Mouse (Mus musculus) layer of hippocampus, postnatal 10 days (tissue): Measurements from ENCODE around the gene Mettl13. TPM values are rescaled to one million over a fixed set of nuclear protein-coding genes. Genes with fewer than 3 reads are reported as not detected.

Experiments used
- DNase-seq, 2 experiments: peaks; one replicate each; pipeline ENCODE4 v3.0.0; 2021; ENCODE audit warnings: low spot score in 2 of 2
- long read RNA-seq: library from polyadenylated mRNA; stranded (forward); transcript quantifications from one replicate; pipeline ENCODE4 v2.0.0, GENCODE M21; 2023
- total RNA-seq, 2 experiments: library from RNA; stranded (reverse); gene quantifications; 2 replicates each; pipeline ENCODE4 v1.2.3; 2021

Mettl13 gene
- total RNA-seq, result 10 to 100 TPM; 11.6 to 16.1 TPM
- long read RNA-seq, full-length matches to known transcripts, result 1 of 2 reads
- long read RNA-seq, partial matches to known transcripts, result 1 of 2 reads
- long read RNA-seq, other reads (novel, unspliced or antisense), result 0 of 2 reads

DNA sequence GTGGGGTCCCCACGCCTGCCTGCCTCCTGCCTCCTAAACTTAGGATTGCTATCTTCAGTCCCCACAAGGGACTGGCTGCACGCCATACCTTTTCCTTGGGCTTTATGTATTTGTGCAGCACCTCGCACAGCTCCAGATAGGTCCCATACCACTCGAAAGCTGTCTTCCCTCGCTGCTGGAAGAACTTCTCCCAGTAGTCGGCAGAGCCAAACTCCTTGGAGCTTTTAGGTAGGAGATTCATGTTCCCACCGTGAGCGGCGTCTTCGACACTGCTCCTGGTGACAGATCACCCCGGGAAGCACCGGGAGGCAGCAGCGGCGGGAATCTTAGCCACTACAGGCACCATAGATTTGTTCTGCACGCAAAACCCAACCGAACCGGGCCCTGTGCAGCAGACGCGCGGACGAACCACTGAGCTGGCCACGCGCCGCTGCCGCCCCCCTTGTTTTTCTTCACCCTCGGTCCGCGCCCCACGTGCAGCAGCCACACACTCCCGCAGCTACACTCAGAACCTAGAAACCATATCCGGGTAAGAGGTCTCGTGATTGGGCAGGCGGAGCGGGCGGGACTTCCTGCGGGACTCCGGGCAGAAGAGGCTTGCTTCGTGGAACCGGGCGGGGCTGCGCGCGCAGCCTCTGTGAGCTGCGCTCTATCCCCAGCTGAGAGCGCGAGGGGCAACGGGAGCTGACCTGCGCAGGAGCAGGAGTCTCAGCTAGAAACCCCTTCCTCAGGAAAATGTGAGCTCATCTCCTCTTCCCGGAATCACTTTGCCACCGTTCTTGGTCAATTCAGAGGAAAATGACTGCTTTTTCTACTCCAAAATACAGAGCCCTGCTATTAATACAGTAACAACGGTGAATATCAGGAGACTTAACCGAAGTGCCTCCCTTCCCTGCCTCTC lies at the start of gene Mettl13:
Gene Mettl13, minus strand, starts transcription at position 536 of the 901 bp plus-strand sequence.
- DNase-seq, result peak; percentile 78 to 86

GRCm38 (mm10) chr1:162597379-162598102 lies 49.2 kb upstream of the Mettl13 start:
- DNase-seq, result no peak

DNA sequence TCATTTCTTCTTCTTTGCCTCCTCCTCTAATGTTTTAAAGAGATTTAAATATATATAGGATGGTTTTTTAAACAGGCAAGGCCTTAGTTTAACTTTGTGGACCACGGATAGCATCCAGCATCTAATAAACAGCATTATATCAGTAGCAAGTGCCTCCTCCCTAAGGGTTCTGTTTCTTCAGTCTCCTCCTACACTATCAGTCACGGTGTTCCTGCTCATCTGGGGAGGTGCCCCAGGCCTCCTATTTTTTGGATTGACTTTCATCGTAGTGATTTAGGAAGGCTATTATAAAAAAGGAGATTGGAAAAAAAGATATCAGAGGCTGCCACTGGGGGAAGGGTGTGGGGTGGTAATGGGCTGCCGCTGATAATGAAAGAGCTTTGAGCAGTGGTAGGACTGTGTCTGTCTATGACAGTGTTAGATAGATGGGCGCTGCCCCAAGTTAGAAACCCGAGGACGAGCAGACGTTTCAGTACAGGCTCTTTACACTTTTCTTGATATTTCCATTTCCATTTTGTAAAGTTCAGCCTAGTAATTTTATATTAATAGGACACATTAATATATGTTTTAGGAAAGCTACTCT lies 42.2 kb upstream of the Mettl13 start:
- DNase-seq, result no peak

- DNase-seq, result peak in 1 of 2 experiments; percentile 20
These were observed 41.1 kb upstream of the Mettl13 start for GRCm38 (mm10) chr1:162589443-162589842.

DNA sequence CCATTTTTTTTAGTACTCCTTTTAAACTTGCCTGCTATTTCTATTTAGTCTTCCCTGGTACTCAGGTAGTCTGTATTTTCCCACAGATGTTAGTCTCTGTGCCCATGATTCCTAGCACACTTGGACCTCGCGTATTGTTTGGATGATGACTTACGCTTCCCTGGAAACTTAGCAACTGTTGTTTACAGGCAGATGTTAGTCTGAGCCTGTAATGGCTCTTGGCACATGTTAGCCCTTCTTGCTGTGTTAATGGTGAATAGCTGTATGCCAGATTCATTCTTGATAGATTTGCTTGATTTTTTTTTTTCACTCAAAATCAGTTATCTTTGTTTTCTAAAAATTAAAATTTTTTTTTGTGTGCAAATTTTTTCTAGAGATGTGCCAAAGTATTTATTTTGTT lies 40.3 kb upstream of the Mettl13 start:
- no peak for DNase-seq

DNA sequence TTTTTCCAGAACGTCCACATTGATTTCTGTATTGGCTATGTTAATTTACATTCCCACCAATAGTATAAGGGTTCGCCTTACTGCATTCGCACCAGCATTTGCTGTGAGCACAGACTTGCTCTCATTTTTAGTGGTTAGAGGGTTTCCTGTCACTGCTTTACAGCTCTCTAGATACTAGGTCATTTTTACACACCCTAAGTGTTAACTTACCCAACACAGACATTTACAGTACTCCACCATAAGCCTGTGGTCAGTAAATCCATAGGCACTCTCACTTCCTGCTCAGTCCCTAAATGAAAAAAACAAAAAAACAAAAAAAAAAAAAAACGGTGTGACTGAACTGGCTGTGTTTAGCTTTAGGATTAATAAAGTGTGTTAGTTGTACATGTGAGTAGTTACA lies 37.9 kb upstream of the Mettl13 start:
- no peak for DNase-seq

DNA sequence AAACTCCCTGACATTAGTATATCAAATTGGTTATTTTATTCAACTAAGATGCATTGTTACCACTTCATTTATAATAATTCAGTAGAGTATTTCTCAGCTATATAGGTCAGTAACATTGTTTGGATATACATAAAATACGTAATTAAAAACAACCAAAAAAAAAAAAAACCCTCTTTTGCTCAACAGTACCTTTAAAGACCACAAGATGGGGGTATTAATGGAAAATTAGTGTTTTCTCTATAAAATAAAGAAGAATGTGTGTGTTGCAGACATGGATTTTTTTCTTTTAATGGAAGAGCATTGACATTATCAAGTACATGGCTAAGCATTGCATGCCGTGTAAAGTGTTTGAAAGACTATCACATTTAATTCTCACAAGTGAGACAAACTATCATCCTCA lies 34.5 kb upstream of the Mettl13 start:
- no peak for DNase-seq

DNA sequence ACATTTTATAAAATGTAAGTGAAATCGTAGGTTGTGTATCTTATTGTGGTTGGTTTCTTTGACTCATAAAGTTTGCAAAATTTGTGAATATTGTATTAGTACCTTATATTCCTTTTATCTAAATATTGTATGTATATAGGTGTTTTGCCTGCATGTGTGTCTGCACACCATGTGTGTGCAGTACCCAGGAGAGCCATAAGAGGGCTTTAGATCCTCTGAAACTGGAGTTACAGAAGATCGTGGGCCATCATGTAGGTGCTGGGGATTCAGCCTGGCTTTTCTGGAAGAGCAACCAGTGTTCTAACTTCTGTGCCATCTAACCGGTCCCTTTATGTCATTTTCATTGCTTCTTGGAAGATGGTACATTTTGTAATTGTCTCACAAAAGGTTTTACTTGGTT lies 26.7 kb upstream of the Mettl13 start:
- DNase-seq, result no peak

DNA sequence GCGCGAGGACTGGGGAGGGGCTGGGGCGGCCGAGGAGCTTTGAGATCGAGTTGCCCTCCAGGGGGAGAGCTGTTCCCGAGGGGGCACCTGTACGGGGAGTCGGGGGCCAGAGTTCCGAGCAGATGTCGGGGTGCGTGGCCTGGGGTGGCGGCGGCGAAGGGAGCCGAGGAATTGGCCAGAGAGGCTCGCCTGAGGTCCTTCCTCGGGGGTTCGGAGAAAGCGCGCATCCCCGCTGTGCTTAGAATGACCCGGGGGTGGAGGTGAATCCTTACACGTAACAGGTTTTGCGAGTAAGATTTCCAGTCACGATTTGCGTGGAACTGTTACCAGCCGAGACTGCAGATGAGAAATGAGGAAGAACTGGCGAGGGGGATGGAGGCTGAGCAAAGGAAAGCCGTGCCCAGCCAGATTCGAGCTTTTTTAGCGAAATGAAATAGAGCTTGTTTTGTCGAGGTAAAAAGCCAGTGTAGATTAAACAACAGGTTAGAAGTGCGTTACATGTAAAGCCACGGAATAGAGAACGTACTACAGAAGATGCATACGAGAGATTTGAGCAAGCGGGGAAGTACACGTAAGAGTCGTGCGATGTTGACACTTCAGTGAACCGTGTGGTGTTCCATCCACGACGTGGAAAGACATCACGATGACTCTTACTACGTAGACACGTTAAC lies 22.7 kb upstream of the Mettl13 start:
- no peak for DNase-seq

DNA sequence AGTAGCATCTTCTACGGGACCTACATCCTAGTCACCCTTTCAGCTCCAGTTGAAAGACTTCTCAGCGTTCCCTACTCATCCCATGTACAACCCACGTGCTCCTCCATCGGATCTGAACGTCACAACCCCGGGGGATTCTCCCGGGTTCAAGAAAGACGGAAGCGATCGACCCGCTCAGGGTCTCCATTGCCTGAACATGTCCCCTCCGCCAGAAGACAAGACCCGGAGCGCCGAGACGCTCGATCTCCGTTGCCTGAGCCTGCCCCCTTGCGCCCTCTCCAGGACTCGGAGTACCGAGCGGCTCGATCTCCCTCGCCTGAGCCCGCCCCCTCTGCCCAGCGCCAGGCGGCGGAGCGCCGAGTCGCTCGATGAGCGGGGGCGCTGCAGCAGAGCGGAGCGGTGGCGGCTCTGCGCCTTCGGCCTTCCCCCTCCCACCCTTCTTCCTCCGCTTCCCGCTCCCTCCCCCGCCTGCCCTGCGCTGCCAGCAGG lies 22.0 kb upstream of the Mettl13 start, which contains the start of gene Vamp4:
Gene Vamp4, plus strand, starts transcription at position 256 of the 489 bp plus-strand sequence.
- peak; percentile 94 to 95 for DNase-seq

GRCm38 (mm10) chr1:162567351-162567750 lies 19.0 kb upstream of the Mettl13 start:
- no peak for DNase-seq

DNA sequence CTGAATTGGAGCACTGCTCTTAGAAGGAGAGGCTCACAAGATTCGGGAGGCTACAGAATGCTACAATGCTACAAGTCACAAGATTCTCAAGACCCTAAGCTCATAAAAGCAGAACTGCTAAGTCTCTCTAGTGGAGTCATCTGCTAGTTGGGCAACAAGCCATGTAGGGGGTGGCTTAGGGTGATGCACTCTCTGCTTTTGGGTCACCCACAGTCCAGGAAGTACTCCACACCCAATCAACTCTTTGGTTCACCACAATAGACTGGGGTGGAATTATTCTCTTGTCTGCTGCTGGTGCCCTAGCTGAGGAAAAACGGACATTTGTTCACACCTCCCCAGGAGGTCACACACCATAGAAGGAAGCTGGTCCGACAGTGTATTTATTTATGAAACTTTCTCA lies 16.6 kb upstream of the Mettl13 start:
- no peak for DNase-seq

GRCm38 (mm10) chr1:162563236-162563635 lies 14.9 kb upstream of the Mettl13 start:
- DNase-seq, result no peak

DNA sequence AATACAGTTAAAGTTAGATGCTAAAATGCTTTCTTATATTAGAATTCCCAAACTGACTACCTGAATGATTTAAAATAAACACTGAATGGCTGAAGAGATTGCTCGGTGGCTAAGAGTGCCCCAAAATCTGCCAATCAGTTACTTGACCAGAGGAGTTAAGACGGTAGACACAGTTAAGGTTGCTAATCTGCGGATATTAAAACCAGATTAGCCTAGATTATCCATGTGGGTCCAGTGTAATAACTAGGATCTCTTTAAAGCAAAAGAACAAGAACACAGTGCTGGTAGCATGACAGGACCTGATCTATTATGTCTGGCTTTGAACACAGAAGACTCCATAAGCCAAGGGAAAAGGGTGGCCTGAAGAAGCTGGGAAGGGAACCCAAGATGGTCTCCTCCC lies 5.8 kb upstream of the Mettl13 start:
- no peak for DNase-seq

DNA sequence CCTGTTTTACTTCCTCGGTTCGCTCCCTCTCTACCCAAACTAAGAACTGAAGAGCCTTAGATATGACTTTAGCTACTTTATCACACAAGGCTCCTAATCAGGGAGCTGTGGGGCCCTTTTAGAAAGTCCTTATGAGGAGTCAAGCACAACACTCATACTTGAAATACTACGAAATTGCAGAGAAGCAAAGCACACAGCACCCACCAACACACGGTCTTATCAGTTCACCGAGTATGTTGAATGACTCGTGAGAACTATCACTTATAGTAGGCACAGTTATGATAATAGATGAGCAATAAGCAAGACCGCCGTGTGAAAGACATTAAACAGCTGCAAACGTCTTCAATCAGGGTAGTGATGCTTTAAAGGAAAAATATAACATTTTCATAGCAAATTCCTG lies 4.6 kb upstream of the Mettl13 start:
- DNase-seq, result no peak

DNA sequence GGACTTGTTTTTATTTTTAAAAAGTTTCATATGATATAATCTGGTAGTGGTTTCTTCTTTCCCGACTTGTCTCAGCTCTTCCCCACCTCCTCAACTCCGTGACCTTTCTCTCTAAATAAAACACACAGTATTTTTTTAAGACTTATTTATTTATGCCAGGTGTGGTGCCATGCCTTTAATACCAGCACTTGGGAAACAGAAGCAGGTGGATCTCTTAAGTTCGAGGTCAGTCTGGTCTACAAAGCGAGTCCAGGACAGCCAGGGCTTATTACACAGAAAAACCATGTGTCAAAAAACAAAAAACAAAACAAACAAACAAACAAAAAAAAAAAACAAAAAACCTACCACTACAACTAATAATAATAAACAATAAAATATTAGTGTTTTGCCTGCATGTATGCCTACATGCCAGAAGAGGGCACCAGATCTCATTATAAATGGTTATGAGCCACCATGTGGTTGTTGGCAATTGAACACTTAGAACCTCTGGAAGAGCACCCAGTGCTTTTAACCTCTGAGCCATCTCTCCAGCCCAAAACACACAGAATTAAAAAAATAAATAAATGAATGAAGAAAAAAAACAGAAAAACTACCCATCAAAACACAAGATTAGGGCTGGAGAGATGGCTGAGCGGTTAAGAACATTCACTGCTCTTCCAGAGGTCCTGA lies 1.4 kb upstream of the Mettl13 start:
- DNase-seq, result no peak

DNA sequence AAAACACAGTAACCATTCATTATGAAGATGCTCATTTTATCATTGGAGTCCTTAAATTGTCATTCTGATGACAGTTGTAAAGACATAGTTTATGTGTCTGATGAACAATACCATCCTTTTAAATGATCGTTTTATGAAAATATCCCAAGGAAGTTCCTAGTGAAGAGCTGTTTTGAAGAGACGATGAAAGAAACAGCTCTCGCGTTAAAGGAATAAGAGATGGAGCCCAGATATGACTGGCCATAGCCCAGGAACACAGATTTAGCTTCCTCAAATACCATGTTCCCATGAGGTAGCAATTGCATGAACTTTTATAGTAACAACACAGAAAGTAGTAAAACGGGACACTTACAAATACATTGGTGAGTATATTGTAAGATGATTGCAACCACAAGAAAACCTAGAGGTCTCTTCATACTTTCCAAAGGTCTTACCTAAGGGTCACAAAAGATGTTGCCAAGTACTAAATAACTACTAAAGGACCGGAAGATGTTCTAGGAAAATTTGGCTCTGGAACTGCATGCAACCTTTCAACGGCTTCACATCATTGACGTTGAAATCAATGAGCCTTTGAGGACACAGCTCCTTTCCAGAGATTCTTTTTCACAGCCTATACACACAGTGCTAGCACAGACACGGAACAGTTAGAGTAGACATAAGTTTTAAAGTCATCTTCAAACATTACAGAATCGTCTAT lies 714 bp upstream of the Mettl13 start:
- DNase-seq, result no peak

- no peak for DNase-seq
These were observed 744 bp downstream of the Mettl13 start for GRCm38 (mm10) chr1:162547607-162548006.

- no peak for DNase-seq
These were observed 5.1 kb downstream of the Mettl13 start for GRCm38 (mm10) chr1:162543231-162543630.
